Mouse (Mus musculus): ENCODE measurements around the gene Mcf2l.

Mcf2l gene

GRCm38 (mm10) chr8:12874194-12874791 lies 687 bp downstream of the Mcf2l start:
- DNase-seq (ENCODE audit: low spot score in 2 of 2) = no peak

GRCm38 (mm10) chr8:12874971-12875370 lies 1.4 kb downstream of the Mcf2l start:
- DNase-seq (ENCODE audit: low spot score in 2 of 2) = no peak

GRCm38 (mm10) chr8:12877126-12877525 lies 3.5 kb downstream of the Mcf2l start:
- no peak for DNase-seq (ENCODE audit: low spot score in 2 of 2)

GRCm38 (mm10) chr8:12880163-12880562 lies 6.6 kb downstream of the Mcf2l start:
- DNase-seq (ENCODE audit: low spot score in 2 of 2) = no peak

- DNase-seq (ENCODE audit: low spot score in 2 of 2) = no peak
These were observed 9.7 kb downstream of the Mcf2l start for GRCm38 (mm10) chr8:12883051-12884004.

GRCm38 (mm10) chr8:12887772-12888435 lies 14.3 kb downstream of the Mcf2l start:
- DNase-seq (ENCODE audit: low spot score in 2 of 2) = no peak

- no peak for DNase-seq (ENCODE audit: low spot score in 2 of 2)
These were observed 15.5 kb downstream of the Mcf2l start for GRCm38 (mm10) chr8:12889046-12889598.

GRCm38 (mm10) chr8:12892882-12893446 lies 19.4 kb downstream of the Mcf2l start:
- no peak for DNase-seq (ENCODE audit: low spot score in 2 of 2)

GRCm38 (mm10) chr8:12893797-12894578 lies 20.4 kb downstream of the Mcf2l start:
- DNase-seq (ENCODE audit: low spot score in 2 of 2) = no peak

- no peak for DNase-seq (ENCODE audit: low spot score in 2 of 2)
These were observed 21.4 kb downstream of the Mcf2l start for GRCm38 (mm10) chr8:12894783-12895534.

- no peak for DNase-seq (ENCODE audit: low spot score in 2 of 2)
These were observed 22.0 kb downstream of the Mcf2l start for GRCm38 (mm10) chr8:12895535-12896150.

- peak in 1 of 2 experiments; percentile 13 for DNase-seq (ENCODE audit: low spot score in 2 of 2)
These were observed 23.1 kb downstream of the Mcf2l start for GRCm38 (mm10) chr8:12896494-12897373.

GRCm38 (mm10) chr8:12897815-12898214 lies 24.2 kb downstream of the Mcf2l start:
- no peak for DNase-seq (ENCODE audit: low spot score in 2 of 2)

- no peak for DNase-seq (ENCODE audit: low spot score in 2 of 2)
These were observed 30.3 kb downstream of the Mcf2l start for GRCm38 (mm10) chr8:12903790-12904415.

GRCm38 (mm10) chr8:12905122-12905521 lies 31.5 kb downstream of the Mcf2l start:
- DNase-seq (ENCODE audit: low spot score in 2 of 2) = no peak

- DNase-seq (ENCODE audit: low spot score in 2 of 2) = no peak
These were observed 32.2 kb downstream of the Mcf2l start for GRCm38 (mm10) chr8:12905599-12906321.

- no peak for DNase-seq (ENCODE audit: low spot score in 2 of 2)
These were observed 33.0 kb downstream of the Mcf2l start for GRCm38 (mm10) chr8:12906597-12906996.

GRCm38 (mm10) chr8:12907730-12908129 lies 34.1 kb downstream of the Mcf2l start:
- no peak for DNase-seq (ENCODE audit: low spot score in 2 of 2)

Data from spleen, postnatal 14 days (tissue).